Mouse (Mus musculus) ES-CJ7 (cell line): ENCODE measurements at regions not wholly inside any gene's neighbourhood (a gene's known extent, or its start where the extent isn't known, plus 50 kb on each side); places are given as distances from the start of the nearest gene placed in this dataset.

Source experiments
- DNase-seq: peaks from one replicate; pipeline ENCODE4 v3.0.0; 2011; ENCODE audit warnings: low read depth, low spot score

GRCm38 (mm10) chr16:66086499-66086898 is 271.4 kb downstream of the Vgll3 start:
- peak; percentile 4 for DNase-seq

GRCm38 (mm10) chr16:66092766-66093165 is 277.7 kb downstream of the Vgll3 start:
- DNase-seq = no peak

DNA sequence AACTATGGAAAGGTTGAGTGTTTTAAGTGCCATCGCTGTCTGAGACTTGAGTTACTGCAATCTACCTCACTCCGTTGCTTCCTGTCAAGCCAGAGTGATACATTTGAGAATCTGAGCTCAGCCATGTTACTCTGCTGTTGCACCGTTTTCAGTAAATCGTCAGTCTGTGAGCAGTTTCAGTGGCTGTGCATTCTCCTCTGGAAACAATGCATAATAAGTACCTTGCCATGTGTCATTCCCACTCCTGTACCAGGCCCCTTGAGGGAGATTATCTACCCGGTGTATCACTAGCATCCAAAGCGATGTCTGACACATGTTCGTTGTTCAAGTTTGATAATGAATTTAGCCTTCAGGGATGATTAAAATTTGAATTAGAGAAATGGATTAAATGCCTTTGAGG is 280.6 kb downstream of the Vgll3 start:
- no peak for DNase-seq

- DNase-seq = no peak
These were observed 302.9 kb downstream of the Vgll3 start for GRCm38 (mm10) chr16:66117930-66118329.

GRCm38 (mm10) chr16:66137755-66138154 is 322.7 kb downstream of the Vgll3 start:
- DNase-seq = no peak

- DNase-seq = no peak
These were observed 329.7 kb downstream of the Vgll3 start for GRCm38 (mm10) chr16:66144765-66145164.

DNA sequence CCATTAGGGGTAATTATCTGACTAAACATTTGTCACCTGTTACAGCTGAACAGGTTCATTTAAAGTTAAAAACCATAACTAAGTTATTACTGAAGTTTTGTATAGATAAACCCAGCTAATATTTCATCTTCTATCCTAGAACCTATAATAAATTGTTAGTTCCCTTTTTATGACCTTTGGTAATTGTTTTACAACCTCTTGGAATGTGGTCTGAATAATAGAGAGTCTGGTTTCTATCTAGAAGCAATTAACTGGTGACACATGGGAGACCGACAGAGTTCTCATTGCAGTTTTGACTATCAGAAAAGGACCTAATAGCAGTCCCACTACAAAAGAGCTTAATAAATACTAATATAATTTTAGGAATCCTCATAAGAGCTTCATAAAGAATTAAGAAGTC is 330.2 kb downstream of the Vgll3 start:
- DNase-seq = no peak

- no peak for DNase-seq
These were observed 353.2 kb downstream of the Vgll3 start for GRCm38 (mm10) chr16:66168289-66168688.

DNA sequence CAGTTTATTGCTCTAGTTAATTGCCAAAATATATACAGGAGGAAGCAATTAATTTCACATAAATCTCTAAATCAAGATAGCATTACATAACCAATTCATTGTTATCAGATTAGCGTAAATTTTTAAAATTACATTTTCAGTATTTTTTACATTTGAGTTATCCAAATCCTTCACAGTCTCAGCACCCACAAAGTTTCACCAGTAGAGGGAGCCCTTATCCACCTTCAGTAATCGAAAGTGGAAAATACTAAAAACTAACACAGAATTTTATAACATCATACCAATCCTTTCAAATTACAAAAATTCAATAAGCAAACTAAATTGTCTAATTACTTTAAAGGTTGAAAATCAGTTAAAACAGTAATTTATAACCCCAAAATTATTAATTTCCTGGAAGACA is 375.7 kb downstream of the Vgll3 start:
- DNase-seq = peak; percentile 6

GRCm38 (mm10) chr16:66201406-66201805 is 386.3 kb downstream of the Vgll3 start:
- no peak for DNase-seq
